Comparison of ENCODE assay signal across 23 mouse cellular contexts in the genomic region with DNA sequence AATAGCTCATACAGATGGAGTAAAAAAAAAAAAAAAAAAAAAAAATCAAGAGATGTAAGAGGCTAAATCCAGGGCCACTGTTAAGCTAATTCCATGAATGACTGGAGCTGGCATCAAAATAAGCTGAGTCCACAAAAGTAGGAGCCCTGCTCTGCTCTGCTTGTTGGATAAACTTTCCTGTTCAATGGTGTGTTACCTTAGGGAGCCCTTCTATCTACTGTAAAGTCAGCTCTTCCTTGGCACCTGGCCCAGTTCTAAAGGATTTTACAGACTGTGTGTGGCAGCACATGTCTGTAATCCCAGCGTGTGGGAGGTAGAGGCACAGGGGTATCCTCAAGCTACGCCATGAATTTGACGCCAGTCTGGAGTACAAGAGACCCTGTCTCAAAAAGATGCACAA. TPM values are rescaled to one million over a fixed set of nuclear protein-coding genes. Genes with fewer than 3 reads are reported as not detected.
DNase-seq lines count a peak whose midpoint lies in the region; ATAC-seq and TF ChIP-seq lines count a peak whose summit lies in the region.
"Had no signal": no experiment of that assay in that cellular context is flagged by ENCODE, and none has a peak within 500 bp of the region (broad histone marks: within the 10 kb centered on the region; RNA-seq: fewer than 3 reads in every experiment).

No protein-coding gene starts in this region.

- peaks cover 86% of the 10 kb centered on the region for H3K4me1 ChIP-seq in erythroblast, embryonic 14.5 days (ENCODE audit: control insufficient read depth)
- H3K4me1 ChIP-seq in liver, embryonic 14.5 days (replicated peaks; ENCODE audit: control insufficient read depth in 2 of 2, insufficient read depth in 2 of 2, low read length in 1 of 2), result peaks cover 80 to 83% of the 10 kb centered on the region in 2 experiments

- TF ChIP-seq EP300 in liver, embryonic 14.5 days (IDR thresholded peaks at IDR 0.05; ENCODE audit: low read depth), result no peak

- peaks cover 99% of the 10 kb centered on the region for H3K36me3 ChIP-seq in erythroblast, embryonic 14.5 days (ENCODE audit: control insufficient read depth)
- peaks cover 38% of the 10 kb centered on the region for H3K36me3 ChIP-seq in liver, embryonic 14.5 days (replicated peaks; ENCODE audit: control insufficient read depth, insufficient read depth, low read depth)
- H3K36me3 ChIP-seq: heart, embryonic 15.5 days had no signal

- peak overlapping the region; percentile 56 for H3K4me3 ChIP-seq in erythroblast, embryonic 14.5 days (replicated peaks)
- no peak overlapping the region for H3K4me3 ChIP-seq in liver, embryonic 14.5 days (ENCODE audit: insufficient read depth in 1 of 2, low read depth in 2 of 2, low read length in 2 of 2)
- H3K4me3 ChIP-seq: heart, embryonic 15.5 days; limb, embryonic 12.5 days had no signal

- peak overlapping the region; percentile 76 for H3K9ac ChIP-seq in liver, embryonic 14.5 days (replicated peaks)
- H3K9ac ChIP-seq: heart, embryonic 15.5 days; limb, embryonic 12.5 days had no signal

- H3K27me3 ChIP-seq in erythroblast, embryonic 14.5 days (ENCODE audit: control insufficient read depth), result no peaks in the 10 kb centered on the region
- H3K27me3 ChIP-seq in liver, embryonic 14.5 days (ENCODE audit: control insufficient read depth, insufficient read depth, low read length), result no peaks in the 10 kb centered on the region
- H3K27me3 ChIP-seq: heart, embryonic 15.5 days; limb, embryonic 12.5 days had no signal

- H3K27ac ChIP-seq in liver, embryonic 14.5 days, result peak overlapping the region; percentile 98
- H3K27ac ChIP-seq: heart, embryonic 15.5 days had no signal

- H3K4me2 ChIP-seq in liver, embryonic 14.5 days (ENCODE audit: low read depth), result peak overlapping the region; percentile 66
- H3K4me2 ChIP-seq: heart, embryonic 15.5 days; limb, embryonic 12.5 days; midbrain, embryonic 11.5 days had no signal

- ATAC-seq in erythroblast, adult 5-6 weeks (replicated peaks; ENCODE audit: low FRiP score, poor library complexity, severe bottlenecking), result no peak
- no peak for ATAC-seq in liver, embryonic 14.5 days (ENCODE audit: insufficient read depth)
- ATAC-seq: hindbrain, embryonic 16.5 days had no signal

- TF ChIP-seq CTCF in liver, embryonic 14.5 days (IDR thresholded peaks at IDR 0.05; ENCODE audit: low read depth), result no peak

- no peaks in the 10 kb centered on the region for H3K9me3 ChIP-seq in erythroblast, embryonic 14.5 days (ENCODE audit: control insufficient read depth, low read length)
- no peaks in the 10 kb centered on the region for H3K9me3 ChIP-seq in liver, embryonic 14.5 days (ENCODE audit: control insufficient read depth, low read length)
- H3K9me3 ChIP-seq: heart, embryonic 15.5 days; limb, embryonic 12.5 days had no signal

- DNase-seq in kidney, adult 11 months, result peak; percentile 24
- no peak for DNase-seq in kidney, adult 18-20 months
- DNase-seq in liver, embryonic 14.5 days (ENCODE audit: low read depth in 3 of 3, low spot score in 3 of 3), result no peak
- no peak for DNase-seq in liver
- DNase-seq in adrenal gland, adult 18-20 months (ENCODE audit: low spot score in 2 of 2), result no peak
- no peak for DNase-seq in thymus, postnatal 10 days (ENCODE audit: low spot score in 2 of 2)
- DNase-seq: adrenal gland, postnatal 25 days; cerebellum, adult 8-10 months; cerebellum, postnatal 36 days; embryo, embryonic 11 days; gastrocnemius, postnatal 25 days; layer of hippocampus, postnatal 36 days; lung, adult 2 months; lung, postnatal 14 days; right cerebral cortex, postnatal 14 days; thymus, adult 2 months had no signal

- 90% methylated on average over 3 of the region's 3 CpGs for WGBS in liver, embryonic 14.5 days (ENCODE audit: insufficient replicate concordance)

RNA-seq across cellular contexts. Expression of a gene that starts 34.6 kb away (rescaled TPM):
- 4.4 and 5.5 TPM in 2 replicates for polyA plus RNA-seq in erythroblast, embryonic 14.5 days (2012)
- 10.8 and 15.0 TPM in 2 replicates for total RNA-seq in erythroblast, adult 5-6 weeks (2015; ENCODE audit: low replicate concordance)
- 16.7 and 17.4 TPM in 2 replicates for total RNA-seq in erythroblast, adult 5-6 weeks (2017; ENCODE audit: low replicate concordance)
- polyA plus RNA-seq in liver, embryonic 14.5 days (2012; rRNA removed), result 8.7 and 11.7 TPM in 2 replicates
- 13.6 and 15.4 TPM in 2 replicates for polyA plus RNA-seq in liver, embryonic 14.5 days (2014; fragmentation: Nextera tagmentation; extraction: Ambion mirVana)
- total RNA-seq in adrenal gland, adult 18-20 months (2021), result 1 to 10 TPM; 3.8 to 6.3 TPM
- total RNA-seq: monocyte, adult 5-6 weeks had no signal

RNA-seq across cellular contexts. Expression of a gene that starts 43.5 kb away (rescaled TPM):
- polyA plus RNA-seq in erythroblast, embryonic 14.5 days (2012), result 23.6 and 24.5 TPM in 2 replicates
- 174 and 177 TPM in 2 replicates for total RNA-seq in erythroblast, adult 5-6 weeks (2015; ENCODE audit: low replicate concordance)
- 241 and 315 TPM in 2 replicates for total RNA-seq in erythroblast, adult 5-6 weeks (2017; ENCODE audit: low replicate concordance)
- 13.6 and 22.2 TPM in 2 replicates for polyA plus RNA-seq in liver, embryonic 14.5 days (2012; rRNA removed)
- polyA plus RNA-seq in liver, embryonic 14.5 days (2014; fragmentation: Nextera tagmentation; extraction: Ambion mirVana), result 39.1 and 40.7 TPM in 2 replicates
- total RNA-seq in adrenal gland, adult 18-20 months (2021), result 100 to 1,000 TPM; 187 to 242 TPM
